Mouse (Mus musculus) cerebellum, postnatal 36 days (tissue): Measurements from ENCODE around the gene Rragd.
"Not testable (repeated sequence)": the region's sequence is repeated elsewhere in the genome, so short reads cannot be mapped to it uniquely, and the experiment has no call there.

ENCODE experiments used
- DNase-seq, 2 experiments: peaks; one replicate each; pipeline ENCODE4 v3.0.0; 2021 to 2022; ENCODE audit warnings: mixed read lengths in 2 of 2

Rragd gene

DNA sequence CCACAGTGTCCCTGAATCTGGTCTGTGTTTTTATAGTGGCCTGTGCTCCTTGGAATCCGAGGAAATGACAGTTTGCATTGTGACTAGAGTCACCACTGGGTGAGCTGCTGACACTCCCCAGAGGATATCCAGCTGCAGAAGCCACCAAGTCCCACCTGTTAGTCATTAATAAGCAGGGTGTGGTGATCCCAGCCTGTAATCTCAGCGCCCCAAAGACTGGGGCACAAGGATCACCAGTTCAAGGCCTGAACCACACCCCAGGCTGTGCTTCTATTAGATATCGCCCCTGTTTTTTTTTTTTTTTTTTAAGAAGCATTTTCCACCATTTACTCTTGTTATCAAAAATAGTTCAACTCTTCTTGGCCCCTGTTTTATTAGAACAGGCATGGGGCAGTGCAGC is 4.2 kb downstream of the Rragd start:
- DNase-seq = no peak

DNA sequence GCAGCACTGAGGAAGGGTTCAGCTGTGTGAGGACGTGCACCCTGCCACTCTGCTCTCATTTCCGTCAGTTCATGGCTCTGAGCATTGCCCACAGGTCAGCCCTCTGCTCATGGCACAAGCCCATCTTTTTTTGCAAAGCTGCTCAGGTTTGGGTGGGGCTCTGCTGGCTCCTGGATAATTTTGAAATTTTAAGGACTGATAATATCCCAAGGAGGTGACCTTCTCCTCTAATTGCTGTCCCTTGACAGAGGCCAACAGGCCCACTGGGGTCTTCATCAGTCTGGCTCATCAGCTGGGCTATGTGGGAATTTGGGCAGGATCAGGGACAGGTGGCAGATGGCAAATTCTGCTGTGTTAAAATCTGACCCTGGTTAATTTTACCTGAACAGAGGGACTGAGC is 6.5 kb downstream of the Rragd start:
- DNase-seq = peak; percentile 43 to 54

DNA sequence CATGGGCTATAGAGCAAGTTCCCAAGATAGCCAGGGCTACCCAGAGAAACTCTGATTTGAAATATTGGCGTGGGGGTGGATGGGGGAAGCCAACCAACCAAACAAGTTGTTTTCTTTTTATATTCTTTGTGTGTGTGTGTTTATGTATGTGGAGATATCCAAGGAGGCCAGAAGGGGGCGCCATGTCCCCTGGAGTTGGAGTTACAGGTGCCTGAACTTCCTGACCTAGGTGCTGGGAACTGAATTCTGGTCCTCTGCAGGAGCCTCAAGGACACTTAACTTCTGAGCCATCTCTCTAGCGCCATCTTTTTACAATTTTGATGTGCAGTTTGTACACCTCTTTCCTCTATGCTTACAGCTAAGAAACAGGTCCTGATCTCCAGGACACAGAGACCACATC is 11.3 kb downstream of the Rragd start:
- no peak for DNase-seq

DNA sequence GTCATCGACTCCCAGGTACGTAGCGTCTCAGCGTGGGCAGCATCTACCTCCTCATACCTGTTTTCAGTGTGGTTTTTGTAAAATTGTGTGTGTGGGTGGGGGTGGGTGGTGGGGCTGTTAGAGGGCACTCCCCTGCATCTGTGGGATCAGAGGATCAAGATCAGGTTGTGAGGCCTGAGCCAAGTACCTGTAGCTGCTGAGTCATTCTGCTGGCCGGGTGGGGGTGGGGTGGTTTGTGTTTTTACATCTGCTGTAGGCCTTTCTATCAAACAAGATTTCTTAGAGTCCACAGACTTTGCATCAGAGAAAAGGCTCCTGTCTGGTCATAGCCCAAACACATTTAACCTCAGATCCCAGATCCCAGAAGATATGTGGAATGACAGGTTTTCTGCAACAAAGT is 13.2 kb downstream of the Rragd start:
- DNase-seq = no peak

DNA sequence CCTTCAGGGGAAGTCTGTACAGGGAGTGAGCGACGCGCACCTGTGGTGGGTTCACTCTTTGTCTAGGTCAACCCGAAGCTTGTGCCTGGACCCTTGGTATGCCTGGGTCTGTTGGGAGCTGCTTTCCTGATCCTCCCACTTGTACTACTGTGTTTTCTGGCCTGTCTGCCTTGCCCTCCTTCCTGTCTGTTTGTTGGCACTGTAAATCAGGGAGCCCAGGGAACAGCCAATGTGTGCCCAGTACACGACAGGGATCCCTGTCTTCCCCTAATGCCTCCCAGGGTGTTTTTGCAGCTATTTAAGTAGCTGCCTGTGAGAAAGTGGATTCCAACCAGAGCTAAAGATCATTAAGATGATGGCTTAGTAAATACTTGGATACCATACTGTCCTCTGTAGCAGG is 14.7 kb downstream of the Rragd start:
- DNase-seq = no peak

DNA sequence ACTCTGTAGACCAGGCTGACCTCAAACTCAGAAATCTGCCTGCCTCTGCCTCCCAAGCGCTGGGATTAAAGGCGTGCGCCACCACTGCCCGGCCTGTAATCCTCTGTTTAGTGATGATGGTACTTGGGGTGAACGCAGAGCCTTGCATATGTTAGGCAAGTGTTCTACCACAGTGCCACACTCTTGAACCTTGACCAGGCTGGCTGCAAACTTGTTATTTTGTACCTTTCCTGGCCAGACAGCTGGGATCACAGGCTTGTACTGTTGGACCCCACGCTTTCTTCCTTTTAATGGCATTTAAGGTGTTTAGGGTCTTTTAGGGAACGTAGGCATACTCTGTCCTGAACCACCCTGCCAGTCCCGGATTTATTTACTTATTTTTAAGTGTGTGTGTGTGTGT is 16.2 kb downstream of the Rragd start:
- DNase-seq = no peak

DNA sequence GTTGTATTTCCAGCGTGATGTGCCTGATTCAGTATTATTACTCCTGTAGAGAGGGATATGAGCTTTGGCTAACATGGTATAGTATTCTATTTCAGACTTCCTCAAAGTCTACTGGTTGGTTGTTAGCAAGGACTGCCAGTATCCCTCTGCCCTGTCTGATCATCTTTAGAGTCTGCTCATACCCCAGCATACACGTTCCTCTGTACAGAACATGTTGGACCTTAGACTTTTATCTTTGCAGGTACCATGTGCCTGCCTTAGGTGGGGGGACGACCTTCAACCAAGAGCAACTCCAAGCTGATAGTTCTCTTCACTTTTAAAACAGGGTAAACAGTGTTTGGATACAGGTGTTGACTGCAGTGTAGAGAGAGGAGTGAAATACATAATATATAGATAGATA is 19.2 kb downstream of the Rragd start:
- no peak for DNase-seq

DNA sequence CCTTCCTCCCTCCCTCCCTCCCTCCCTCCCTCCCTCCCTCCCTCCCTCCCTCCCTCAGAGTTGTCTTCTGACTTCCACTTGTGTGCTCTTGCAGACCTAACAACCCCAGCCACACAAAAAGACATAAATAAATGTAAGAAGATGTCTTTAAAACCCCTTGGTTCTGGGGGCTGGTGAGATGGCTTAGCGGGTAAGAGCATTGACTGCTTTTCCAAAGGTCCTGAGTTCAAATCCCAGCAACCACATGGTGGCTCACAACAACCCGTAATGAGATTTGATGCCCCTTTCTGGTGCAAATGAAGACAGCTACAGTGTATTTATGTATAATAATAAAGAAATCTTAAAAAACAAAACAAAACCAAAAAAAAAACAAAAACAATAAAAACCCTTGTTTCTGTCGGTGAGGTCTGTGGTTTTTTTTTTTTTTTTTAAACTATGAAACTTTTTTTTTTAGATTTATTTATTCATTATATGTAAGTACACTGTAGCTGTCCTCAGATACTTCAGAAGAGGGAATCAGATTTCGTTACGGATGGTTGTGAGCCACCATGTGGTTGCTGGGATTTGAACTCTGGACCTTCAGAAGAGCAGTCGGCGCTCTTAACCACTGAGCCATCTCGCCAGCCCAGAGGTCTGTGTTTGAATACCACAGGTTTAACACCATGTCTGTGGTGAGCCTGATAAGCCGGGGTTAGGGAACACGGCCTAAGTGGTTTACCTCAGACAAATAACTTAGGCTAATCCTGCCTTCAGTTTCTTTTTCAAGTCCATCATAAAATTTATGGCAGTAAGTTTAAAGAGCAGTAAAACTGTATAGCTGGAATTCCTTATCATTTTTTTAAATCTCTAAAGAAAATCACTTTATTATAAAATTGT is 23.0 kb downstream of the Rragd start:
- not testable (repeated sequence) for DNase-seq

DNA sequence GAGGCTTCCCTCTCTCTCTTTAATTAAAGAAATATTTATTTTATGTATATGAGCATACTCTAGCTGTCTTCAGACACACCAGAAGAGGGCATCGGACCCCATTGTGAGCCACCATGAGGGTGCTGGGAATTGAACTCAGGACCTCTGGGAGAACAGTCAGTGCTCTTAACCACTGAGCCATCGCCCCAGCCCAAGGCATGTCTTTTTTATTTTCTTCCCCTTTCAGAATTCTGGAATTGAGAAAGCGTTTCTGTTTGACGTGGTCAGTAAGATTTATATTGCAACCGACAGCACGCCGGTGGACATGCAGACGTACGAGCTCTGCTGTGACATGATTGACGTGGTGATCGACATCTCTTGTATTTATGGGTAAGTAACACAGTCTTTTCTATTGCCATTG is 24.0 kb downstream of the Rragd start:
- DNase-seq = no peak

DNA sequence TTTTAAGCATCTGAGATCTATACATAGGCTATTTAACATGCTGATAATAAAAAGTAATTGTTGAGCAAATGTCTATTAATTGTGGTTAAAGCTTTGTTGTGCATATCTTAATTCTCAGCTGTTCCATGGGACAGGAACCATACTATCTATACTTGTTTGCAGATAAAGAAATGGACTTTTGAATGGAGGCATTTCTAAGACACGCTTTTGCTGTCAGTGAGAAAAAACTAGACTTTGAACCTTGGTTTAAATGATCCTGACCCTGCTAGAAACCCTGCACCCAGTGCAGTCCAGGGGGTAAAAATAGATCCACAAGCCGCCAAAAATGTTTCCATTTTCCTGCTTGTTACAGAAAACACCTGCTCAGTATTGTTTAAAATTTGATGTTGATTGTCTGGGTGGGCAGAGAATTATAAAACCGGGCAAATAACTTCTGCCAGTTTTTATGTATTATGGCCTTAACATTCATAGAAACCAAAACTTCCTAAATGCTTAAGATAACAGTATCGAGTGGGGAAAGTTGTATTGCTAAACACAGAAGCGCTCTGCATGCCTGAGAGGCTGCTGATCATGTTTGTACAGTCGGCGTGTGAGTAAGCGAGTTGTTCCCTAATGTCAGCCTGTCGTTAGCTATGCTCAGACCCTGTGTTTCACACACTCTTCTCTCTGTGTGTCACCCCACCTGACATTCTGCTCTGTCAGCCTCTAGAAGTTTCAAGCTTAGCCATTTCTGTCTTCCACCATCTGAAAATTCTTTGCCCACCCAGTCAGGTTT is 24.8 kb downstream of the Rragd start:
- no peak for DNase-seq

DNA sequence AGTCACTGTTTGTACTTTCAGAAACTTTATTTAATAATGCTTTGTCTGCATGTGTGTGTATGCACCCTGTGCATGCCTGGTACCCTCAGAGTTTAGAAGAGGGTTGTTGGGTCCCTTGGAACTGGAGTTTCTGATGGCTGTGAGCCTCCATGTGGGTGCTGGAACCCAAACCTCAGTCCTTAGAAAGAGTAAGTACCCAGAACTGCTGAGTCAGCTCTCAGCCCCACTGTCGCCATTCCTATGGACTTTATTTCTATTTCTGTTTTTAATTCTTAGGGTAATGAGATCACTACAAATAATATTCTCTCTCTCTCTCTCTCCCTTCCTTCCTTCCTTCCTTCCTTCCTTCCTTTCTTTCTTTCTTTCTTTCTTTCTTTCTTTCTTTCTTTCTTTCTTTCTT is 27.2 kb downstream of the Rragd start:
- DNase-seq = no peak

DNA sequence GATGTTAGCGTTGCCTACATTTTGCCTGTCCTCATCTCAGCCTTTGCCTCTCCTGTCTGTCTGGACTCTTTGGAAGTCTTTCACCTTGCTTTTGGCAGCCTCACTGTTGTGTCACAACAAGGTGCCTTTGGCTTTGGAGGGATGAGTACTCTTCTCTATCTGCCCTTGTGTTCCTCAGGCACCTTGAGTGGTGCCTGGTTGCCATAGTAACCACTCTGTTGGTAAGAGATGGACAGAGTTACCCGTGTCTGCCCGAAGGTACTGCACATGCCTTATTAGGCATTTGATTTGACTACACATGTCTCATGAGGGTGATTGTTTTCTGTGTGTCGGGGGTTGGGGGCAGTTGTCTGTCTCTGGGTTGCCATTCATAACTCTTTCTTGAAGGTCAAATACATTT is 29.6 kb downstream of the Rragd start:
- no peak for DNase-seq

DNA sequence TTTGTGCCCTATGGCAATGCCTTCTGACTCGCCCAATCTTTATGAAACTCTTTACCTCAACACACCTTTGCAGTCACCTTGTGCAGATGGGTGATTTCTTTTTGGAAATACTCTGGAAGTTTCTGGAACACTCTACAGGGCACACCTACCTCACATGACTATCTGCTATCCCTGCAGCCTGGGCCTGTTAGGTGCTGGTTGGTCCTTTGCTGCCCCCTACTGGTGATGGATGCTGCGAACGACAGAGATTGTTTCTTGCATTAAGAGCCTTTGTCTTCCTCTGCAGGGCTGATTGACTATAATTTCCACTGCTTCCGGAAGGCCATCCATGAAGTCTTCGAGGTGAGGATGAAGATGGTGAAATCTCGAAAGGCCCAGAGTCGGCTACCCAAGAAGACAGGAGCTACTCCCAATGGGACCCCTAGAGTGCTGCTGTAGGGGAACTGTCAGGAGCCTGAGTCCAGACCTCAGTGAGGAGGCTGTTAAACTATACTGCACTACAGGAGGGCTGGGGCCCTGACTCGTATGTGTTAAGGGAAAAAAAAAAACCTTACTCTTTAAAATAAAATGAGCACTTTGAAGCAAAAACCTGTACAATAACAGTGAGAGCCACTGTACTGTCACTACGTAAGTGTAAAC is 35.6 kb downstream of the Rragd start:
- DNase-seq = peak; percentile 89 to 93

DNA sequence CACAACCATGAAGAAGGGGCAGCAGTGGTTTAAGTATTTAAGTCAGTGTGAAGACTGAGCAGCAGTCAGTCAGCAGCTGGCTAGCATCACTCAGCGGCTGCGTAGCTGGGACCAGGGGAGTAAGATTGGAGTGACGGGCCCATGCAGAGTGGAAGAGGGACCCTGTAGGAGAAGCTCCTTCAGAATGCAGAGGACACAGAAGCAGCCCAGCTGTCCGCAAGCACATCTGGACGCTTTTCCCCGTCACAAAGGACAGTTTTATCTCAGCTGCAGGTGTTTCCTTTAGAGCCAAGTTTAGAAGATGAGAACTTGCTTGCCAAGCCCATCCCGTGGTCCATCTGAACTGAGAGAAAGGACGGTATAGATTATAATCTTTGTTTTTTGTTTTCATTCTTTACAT is 41.6 kb downstream of the Rragd start:
- no peak for DNase-seq

DNA sequence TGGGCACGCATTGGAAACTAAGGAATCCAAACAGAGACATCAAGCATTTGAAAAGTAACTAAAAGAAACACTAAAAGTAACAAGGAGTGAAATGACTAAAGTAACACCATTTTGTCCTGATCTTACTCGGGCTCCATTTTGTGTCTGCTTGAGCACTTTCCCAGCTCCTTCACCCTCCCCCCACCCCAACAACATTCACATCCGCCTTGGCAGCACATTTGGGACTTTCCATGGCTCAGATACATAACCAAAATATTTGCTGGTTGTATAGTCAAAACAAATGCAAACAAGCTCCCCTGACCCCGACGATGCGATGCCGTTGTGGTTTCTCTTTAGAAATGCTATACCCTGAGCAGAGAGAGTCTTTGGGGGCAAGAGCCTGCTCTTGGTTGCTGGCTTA is 46.3 kb downstream of the Rragd start:
- DNase-seq = no peak

DNA sequence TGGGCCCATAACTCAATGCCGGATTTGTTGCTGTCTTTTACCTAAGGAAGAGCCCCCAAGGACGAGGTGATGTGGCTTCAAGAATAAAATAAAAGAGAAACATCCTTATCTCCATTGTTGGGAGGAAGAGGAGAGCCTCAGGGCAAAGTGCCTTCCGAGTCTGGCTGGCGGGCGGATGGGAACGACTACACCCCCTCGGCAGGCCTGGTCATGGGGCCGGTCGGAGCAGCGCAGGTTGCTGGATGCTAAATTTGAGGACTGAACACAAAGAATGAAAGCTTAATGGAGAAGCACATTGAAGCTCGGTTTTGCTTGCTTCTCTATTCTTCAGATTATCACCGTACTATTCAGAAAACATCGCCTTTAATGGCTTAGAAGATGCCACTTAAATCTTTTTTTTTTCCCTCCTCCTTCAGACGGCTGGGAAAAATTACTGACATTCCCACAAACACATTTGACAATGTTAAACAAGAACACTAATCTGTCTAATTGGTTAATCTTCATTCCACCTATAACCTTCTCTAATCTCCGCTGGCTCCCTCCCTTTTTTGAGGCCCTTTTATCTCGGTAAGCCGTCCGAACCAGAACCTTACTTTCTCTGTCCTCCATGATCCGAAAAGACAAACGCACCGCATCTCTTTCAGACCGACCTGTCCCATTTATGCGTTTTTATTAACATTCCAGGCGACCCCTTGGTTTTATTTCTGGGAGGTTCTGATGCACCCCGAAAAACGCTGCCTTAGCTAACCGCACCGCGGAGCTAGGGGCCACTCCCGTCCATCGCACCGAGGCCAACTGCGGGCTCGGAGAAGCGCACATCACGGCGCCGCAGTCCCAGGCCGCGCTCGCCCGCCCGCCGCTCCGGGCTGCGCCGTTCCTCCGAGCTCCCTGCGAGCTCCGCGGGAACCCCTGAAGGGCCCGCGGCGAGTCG is 47.7 kb downstream of the Rragd start:
- DNase-seq = peak; percentile 19 to 24

DNA sequence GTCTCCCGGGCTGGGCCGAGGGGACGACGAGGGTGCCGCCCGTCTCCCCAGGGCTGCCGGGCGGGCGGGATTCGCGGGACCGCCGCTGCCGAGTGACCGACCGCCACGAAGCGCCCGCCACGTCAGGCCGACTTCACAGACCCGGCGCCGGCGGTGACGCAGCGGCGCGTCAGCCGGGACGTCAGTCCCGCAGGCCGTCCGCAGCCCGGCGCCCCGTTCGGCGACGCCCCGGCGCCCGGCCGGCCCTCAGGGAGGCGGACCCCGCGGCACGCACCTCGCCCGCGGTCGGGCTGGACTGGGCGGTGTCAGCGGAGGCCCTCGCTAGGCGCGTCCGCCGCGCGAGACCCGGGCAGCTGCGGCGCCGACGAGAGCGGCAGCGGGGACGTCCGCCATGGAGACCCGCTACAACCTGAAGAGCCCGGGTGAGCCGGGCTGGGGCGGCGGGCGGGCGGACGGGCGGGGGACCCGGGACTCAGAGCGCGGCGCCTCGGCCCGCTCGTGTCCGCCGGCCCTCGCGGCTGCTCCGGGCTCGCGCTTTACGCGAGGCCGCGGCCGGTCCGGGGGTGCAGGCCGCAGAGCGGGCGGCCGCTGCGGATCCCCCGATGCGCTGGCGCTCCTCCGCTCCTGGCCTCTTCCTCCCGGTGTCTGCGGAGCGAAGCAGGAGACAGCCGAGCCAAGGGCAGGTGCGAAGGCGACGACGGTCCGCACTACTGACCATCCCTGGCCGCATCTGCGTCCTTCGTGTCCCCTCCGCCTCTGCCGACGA is 48.5 kb downstream of the Rragd start, which contains the start of gene Ube2j1:
TSS of gene Ube2j1 (plus strand) at position 222 of the 766 bp plus-strand sequence.
- peak; percentile 85 to 89 for DNase-seq

DNA sequence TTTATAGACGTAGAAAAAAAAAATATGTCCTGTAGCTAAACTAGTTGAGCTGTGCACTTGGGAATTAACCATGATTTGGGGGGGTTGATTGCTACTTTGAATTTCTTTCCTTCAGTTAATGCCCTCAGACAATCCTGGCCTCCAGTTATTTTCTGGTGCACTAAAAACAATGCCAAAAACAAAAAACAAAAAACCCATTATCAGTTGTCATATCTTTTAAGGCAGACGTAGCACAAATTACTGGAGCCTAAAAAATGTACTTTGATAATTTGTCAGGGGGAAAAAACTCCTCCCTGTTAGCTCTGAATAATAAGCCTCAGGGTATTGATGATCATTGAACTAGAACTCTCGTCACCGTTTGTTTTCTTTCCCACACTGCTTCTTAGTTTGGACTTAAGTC is 49.2 kb downstream of the Rragd start:
- DNase-seq = no peak

DNA sequence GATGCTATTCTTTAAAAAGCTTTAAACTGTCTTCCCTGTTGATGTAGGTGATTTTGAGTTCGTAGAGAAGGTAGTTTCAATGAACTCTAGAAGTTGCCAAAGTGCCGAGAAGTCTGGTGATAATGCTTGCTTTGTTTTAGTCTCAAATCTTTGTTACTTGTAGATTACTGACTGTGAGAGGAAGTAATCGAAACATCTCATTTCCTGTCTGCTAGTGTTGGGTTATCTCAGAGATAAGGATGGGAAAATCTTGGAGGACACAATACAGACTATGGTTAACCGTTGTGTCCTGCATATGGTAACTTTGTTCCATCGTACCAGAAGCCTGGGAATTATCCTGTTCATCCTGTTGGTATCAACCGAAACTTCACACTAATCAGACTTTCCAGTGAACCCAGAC is 50.7 kb downstream of the Rragd start:
- no peak for DNase-seq

DNA sequence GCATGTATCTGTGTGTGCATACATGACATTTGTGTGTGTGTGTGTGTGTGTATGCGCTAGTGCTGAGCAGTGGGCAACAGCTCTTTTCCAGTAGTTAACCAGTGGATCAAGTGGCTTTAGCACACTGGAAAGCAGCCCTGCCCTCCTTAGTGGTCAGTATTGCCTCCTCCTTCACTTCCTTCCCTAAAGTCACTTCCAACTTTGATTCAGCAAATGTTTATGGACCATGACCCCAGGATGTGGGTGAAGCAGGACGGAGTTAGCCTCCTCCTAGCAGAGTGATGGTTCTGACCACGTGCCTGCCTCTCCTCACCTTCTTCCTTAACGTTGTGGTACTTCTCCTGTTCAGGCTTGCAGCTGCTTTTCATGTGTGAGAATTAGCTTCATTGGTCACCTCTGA is 57.0 kb downstream of the Rragd start:
- no peak for DNase-seq

DNA sequence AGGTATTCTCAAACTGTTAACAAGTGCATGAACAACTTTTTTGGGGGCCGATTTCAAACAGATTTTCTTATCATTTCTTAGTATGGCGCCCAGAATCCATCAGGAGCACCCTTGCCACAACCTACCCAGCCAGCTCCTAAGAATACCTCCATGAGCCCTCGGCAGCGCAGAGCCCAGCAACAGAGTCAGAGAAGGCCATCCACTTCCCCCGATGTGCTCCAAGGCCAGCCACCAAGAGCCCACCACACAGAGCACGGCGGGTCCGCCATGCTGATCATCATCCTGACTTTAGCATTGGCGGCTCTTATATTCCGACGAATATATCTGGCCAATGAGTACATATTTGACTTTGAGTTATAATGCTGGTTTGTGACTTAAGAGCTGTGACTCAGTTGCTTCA is 66.8 kb downstream of the Rragd start:
- DNase-seq = no peak

DNA sequence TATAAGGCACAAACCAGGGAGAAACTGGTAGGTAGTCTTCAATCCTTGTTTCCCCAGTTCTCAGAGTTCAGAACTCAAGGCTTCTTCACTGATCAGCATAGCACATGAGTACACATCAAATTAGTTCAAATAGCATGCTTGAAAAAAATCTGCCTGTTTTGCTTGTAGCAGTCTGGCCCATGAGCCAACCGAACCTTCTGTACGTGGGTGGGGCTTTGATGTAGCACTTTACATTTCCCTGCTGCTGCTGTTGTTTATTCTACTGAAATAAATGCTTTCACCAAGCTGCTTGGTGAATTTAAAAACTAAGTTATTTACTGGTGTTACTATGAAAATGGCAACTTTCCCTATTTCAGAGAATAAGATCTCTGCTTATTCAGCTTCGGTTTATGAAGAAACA is 69.2 kb downstream of the Rragd start:
- DNase-seq = no peak
